Mouse (Mus musculus) limb, embryonic 12.5 days (tissue): Measurements from ENCODE around the gene Fam222a. TPM values are rescaled to one million over a fixed set of nuclear protein-coding genes. Genes with fewer than 3 reads are reported as not detected.

Source experiments
- ATAC-seq: fragments of 200-750 bp; cut with Nextera tagmentation; 2 replicates; pipeline ENCODE4 v1.8.0; 2017; ENCODE audit warnings: low read depth, moderate TSS enrichment; ENCODE audit not compliant: insufficient number of reproducible peaks, insufficient read depth, low FRiP score, low TSS enrichment
- H3K27ac ChIP-seq: fragments of 300-500 bp; sonication (generic); 2 replicates; pipeline ENCODE4 v1.5.1; 2016; ENCODE audit warnings: mild to moderate bottlenecking, moderate library complexity
- H3K27me3 ChIP-seq: fragments of 300-500 bp; sonication (generic); 2 replicates; pipeline ENCODE4 v1.6.1; 2016; ENCODE audit warnings: mild to moderate bottlenecking, moderate library complexity
- H3K36me3 ChIP-seq: fragments of 300-500 bp; sonication (generic); 2 replicates; pipeline ENCODE4 v1.6.1; 2016; ENCODE audit warnings: mild to moderate bottlenecking, moderate library complexity
- H3K4me1 ChIP-seq: fragments of 300-500 bp; sonication (generic); replicated peaks from 2 replicates; pipeline ENCODE4 v1.6.1; 2016
- H3K4me2 ChIP-seq: fragments of 300-500 bp; sonication (generic); 2 replicates; pipeline ENCODE4 v1.6.1; 2016; ENCODE audit warnings: mild to moderate bottlenecking, moderate library complexity
- H3K4me3 ChIP-seq: fragments of 300-500 bp; sonication (generic); replicated peaks from 2 replicates; pipeline ENCODE4 v1.5.1; 2016; ENCODE audit warnings: mild to moderate bottlenecking
- H3K9ac ChIP-seq: fragments of 300-500 bp; sonication (generic); replicated peaks from 2 replicates; pipeline ENCODE4 v1.6.1; 2016; ENCODE audit warnings: mild to moderate bottlenecking, moderate library complexity
- H3K9me3 ChIP-seq: fragments of 300-500 bp; sonication (generic); 2 replicates; pipeline ENCODE4 v1.6.1; 2016; ENCODE audit warnings: mild to moderate bottlenecking, moderate library complexity
- WGBS: fragments of 180-500 bp; shearing (Covaris S2); methylation state at CpG from one replicate; pipeline ENCODE4 v1.1.7; 2016; 5-methylcytosine and 5-hydroxymethylcytosine counted together
- polyA plus RNA-seq: library from polyadenylated mRNA; unstranded; fragments of >200 nt; fragmentation: Nextera tagmentation; extraction: Ambion mirVana; gene quantifications from 2 replicates; pipeline ENCODE4 v1.2.1, GENCODE M21; 2016

Fam222a gene
- polyA plus RNA-seq, 1 experiment from 2014 or later, result 1.7 TPM

GRCm38 (mm10) chr5:114545076-114545475 lies 22.7 kb upstream of the Fam222a start:
- H3K36me3 ChIP-seq, result no peaks in the 10 kb centered on the region
- H3K27ac ChIP-seq, result no peak overlapping the region
- peaks cover 20% of the 10 kb centered on the region for H3K4me1 ChIP-seq
- H3K9me3 ChIP-seq, result peaks cover 10% of the 10 kb centered on the region
- no peak for ATAC-seq
- H3K9ac ChIP-seq, result no peak overlapping the region
- H3K4me3 ChIP-seq, result no peak overlapping the region
- no peak overlapping the region for H3K4me2 ChIP-seq
- 78% methylated on average over 9 of the region's 9 CpGs for WGBS
- no peaks in the 10 kb centered on the region for H3K27me3 ChIP-seq

- no peak overlapping the region for H3K4me3 ChIP-seq
- H3K4me1 ChIP-seq, result peaks cover 34% of the 10 kb centered on the region
- H3K27me3 ChIP-seq, result 0 out of 2 replicates have a peak, but pooled peaks cover 8% of the 10 kb centered on the region
- no peak overlapping the region for H3K9ac ChIP-seq
- WGBS, result 95% methylated on average over 10 of the region's 10 CpGs
- no peak overlapping the region for H3K27ac ChIP-seq
- H3K9me3 ChIP-seq, result no peaks in the 10 kb centered on the region
- ATAC-seq, result no peak
- H3K36me3 ChIP-seq, result no peaks in the 10 kb centered on the region
- no peak overlapping the region for H3K4me2 ChIP-seq
Observed at GRCm38 (mm10) chr5:114548976-114549375, 18.8 kb upstream of the Fam222a start.

- Histone ChIP-seq H3K4me2 (no peak overlapping the region), H3K36me3 (no peaks in the 10 kb centered on the region), H3K9ac (no peak overlapping the region), H3K4me1 (peaks cover 34% of the 10 kb centered on the region), H3K27ac (no peak overlapping the region; the same call in 1 of the 2 replicates), H3K4me3 (no peak overlapping the region), H3K9me3 (peaks cover 4% of the 10 kb centered on the region), H3K27me3 (0 out of 2 replicates have a peak, but pooled peaks cover 8% of the 10 kb centered on the region)
- ATAC-seq, result no peak
- 39% methylated on average over 3 of the region's 3 CpGs for WGBS
Observed at GRCm38 (mm10) chr5:114549770-114550169, 18.0 kb upstream of the Fam222a start.

- Histone ChIP-seq H3K27me3 (0 out of 2 replicates have a peak, but pooled peaks cover 8% of the 10 kb centered on the region), H3K4me3 (no peak overlapping the region), H3K27ac (peak overlapping the region; percentile 75), H3K9ac (no peak overlapping the region; the same call in 1 of the 2 replicates), H3K4me2 (no peak overlapping the region), H3K36me3 (no peaks in the 10 kb centered on the region), H3K9me3 (peaks cover 10% of the 10 kb centered on the region), H3K4me1 (peaks cover 32% of the 10 kb centered on the region)
- 25% methylated on average over 7 of the region's 7 CpGs for WGBS
- no peak for ATAC-seq
Observed at GRCm38 (mm10) chr5:114550431-114550830, 17.4 kb upstream of the Fam222a start.

GRCm38 (mm10) chr5:114550886-114551492 lies 16.8 kb upstream of the Fam222a start:
- no peak overlapping the region; the same call in 1 of the 2 replicates for H3K9ac ChIP-seq
- peaks cover 11% of the 10 kb centered on the region for H3K9me3 ChIP-seq
- H3K36me3 ChIP-seq, result no peaks in the 10 kb centered on the region
- H3K4me2 ChIP-seq, result no peak overlapping the region
- ATAC-seq, result no peak
- peaks cover 32% of the 10 kb centered on the region for H3K4me1 ChIP-seq
- WGBS, result 2% methylated on average over 6 of the region's 6 CpGs
- peak overlapping the region; percentile 75 for H3K27ac ChIP-seq
- no peak overlapping the region for H3K4me3 ChIP-seq
- H3K27me3 ChIP-seq, result 0 out of 2 replicates have a peak, but pooled peaks cover 8% of the 10 kb centered on the region

GRCm38 (mm10) chr5:114552507-114553208 lies 15.2 kb upstream of the Fam222a start:
- no peak overlapping the region for H3K4me2 ChIP-seq
- H3K9ac ChIP-seq, result no peak overlapping the region
- H3K4me1 ChIP-seq, result peaks cover 36% of the 10 kb centered on the region
- H3K36me3 ChIP-seq, result no peaks in the 10 kb centered on the region
- H3K4me3 ChIP-seq, result no peak overlapping the region
- 60% methylated on average over 13 of the region's 13 CpGs for WGBS
- 0 out of 2 replicates have a peak, but pooled peaks cover 8% of the 10 kb centered on the region for H3K27me3 ChIP-seq
- no peak overlapping the region for H3K27ac ChIP-seq
- no peak for ATAC-seq
- H3K9me3 ChIP-seq, result peaks cover 11% of the 10 kb centered on the region

- Histone ChIP-seq H3K27ac (no peak overlapping the region), H3K9ac (no peak overlapping the region), H3K27me3 (0 out of 2 replicates have a peak, but pooled peaks cover 8% of the 10 kb centered on the region), H3K9me3 (peaks cover 11% of the 10 kb centered on the region), H3K36me3 (no peaks in the 10 kb centered on the region), H3K4me1 (peaks cover 46% of the 10 kb centered on the region), H3K4me3 (no peak overlapping the region), H3K4me2 (no peak overlapping the region)
- WGBS, result 28% methylated on average over 8 of the region's 8 CpGs
- no peak for ATAC-seq
Observed at GRCm38 (mm10) chr5:114553706-114554105, 14.1 kb upstream of the Fam222a start.

- H3K9me3 ChIP-seq, result peaks cover 11% of the 10 kb centered on the region
- no peak overlapping the region for H3K4me3 ChIP-seq
- H3K4me1 ChIP-seq, result peaks cover 48% of the 10 kb centered on the region
- H3K27me3 ChIP-seq, result 0 out of 2 replicates have a peak, but pooled peaks cover 8% of the 10 kb centered on the region
- no peak overlapping the region for H3K4me2 ChIP-seq
- WGBS, result 98% methylated on average over 2 of the region's 2 CpGs
- ATAC-seq, result no peak
- no peak overlapping the region for H3K9ac ChIP-seq
- no peak overlapping the region for H3K27ac ChIP-seq
- no peaks in the 10 kb centered on the region for H3K36me3 ChIP-seq
Observed at GRCm38 (mm10) chr5:114555424-114555823, 12.4 kb upstream of the Fam222a start.

- no peak for ATAC-seq
- Histone ChIP-seq H3K9me3 (peaks cover 11% of the 10 kb centered on the region), H3K4me2 (no peak overlapping the region), H3K27ac (no peak overlapping the region), H3K27me3 (0 out of 2 replicates have a peak, but pooled peaks cover 8% of the 10 kb centered on the region), H3K4me3 (no peak overlapping the region), H3K4me1 (peaks cover 48% of the 10 kb centered on the region), H3K9ac (no peak overlapping the region), H3K36me3 (no peaks in the 10 kb centered on the region)
- WGBS, result 80% methylated on average over 11 of the region's 11 CpGs
Observed at GRCm38 (mm10) chr5:114556109-114556508, 11.7 kb upstream of the Fam222a start.

- Histone ChIP-seq H3K9me3 (peaks cover 11% of the 10 kb centered on the region), H3K4me1 (peaks cover 40% of the 10 kb centered on the region), H3K36me3 (no peaks in the 10 kb centered on the region), H3K9ac (no peak overlapping the region), H3K27me3 (no peaks in the 10 kb centered on the region), H3K4me2 (peak overlapping the region; percentile 27), H3K27ac (peak overlapping the region; percentile 81), H3K4me3 (no peak overlapping the region)
- ATAC-seq, result peak; percentile 57
- 30% methylated on average over 20 of the region's 20 CpGs for WGBS
Observed at GRCm38 (mm10) chr5:114557765-114558731, 9.8 kb upstream of the Fam222a start.
